Mouse (Mus musculus) neural tube, embryonic 14.5 days (tissue): Measurements from ENCODE around the gene Spg21. TPM values are rescaled to one million over a fixed set of nuclear protein-coding genes. Genes with fewer than 3 reads are reported as not detected.
A peak's percentile ranks its signal among the peaks of the same experiment; 100 is the strongest.

ENCODE experiments used
- ATAC-seq: fragments of 200-750 bp; cut with Nextera tagmentation; 2 replicates; pipeline ENCODE4 v1.8.0; 2017; ENCODE audit warnings: low read depth, mild to moderate bottlenecking, moderate TSS enrichment, moderate library complexity
- H3K27ac ChIP-seq: fragments of 300-500 bp; sonication (generic); 2 replicates; pipeline ENCODE4 v1.5.1; 2014; ENCODE audit warnings: low read depth, mild to moderate bottlenecking, control low read depth, low read length, moderate library complexity, mixed read lengths
- H3K27me3 ChIP-seq: fragments of 300-500 bp; sonication (generic); 2 replicates; pipeline ENCODE4 v1.6.1; 2014; ENCODE audit warnings: low read length; ENCODE audit not compliant: control insufficient read depth, insufficient read depth
- H3K36me3 ChIP-seq: fragments of 300-500 bp; sonication (generic); 2 replicates; pipeline ENCODE4 v1.6.1; 2014; ENCODE audit warnings: low read length, mixed read lengths; ENCODE audit not compliant: control insufficient read depth, insufficient read depth
- H3K4me1 ChIP-seq: fragments of 300-500 bp; sonication (generic); 2 replicates; pipeline ENCODE4 v1.6.1; 2014; ENCODE audit warnings: low read length; ENCODE audit not compliant: control insufficient read depth, insufficient read depth
- H3K4me2 ChIP-seq: fragments of 300-500 bp; sonication (generic); 2 replicates; pipeline ENCODE4 v1.6.1; 2014; ENCODE audit warnings: mild to moderate bottlenecking, low read depth, low read length, control low read depth
- H3K4me3 ChIP-seq: fragments of 300-500 bp; sonication (generic); 2 replicates; pipeline ENCODE4 v1.5.1; 2014; ENCODE audit warnings: low read depth, low read length, control low read depth, mixed read lengths
- H3K9ac ChIP-seq: fragments of 300-500 bp; sonication (generic); replicated peaks from 2 replicates; pipeline ENCODE4 v1.6.1; 2014; ENCODE audit warnings: low read depth, mild to moderate bottlenecking, control low read depth, low read length, mixed read lengths
- H3K9me3 ChIP-seq: fragments of 300-500 bp; sonication (generic); 2 replicates; pipeline ENCODE4 v1.6.1; 2016; ENCODE audit warnings: low read length; ENCODE audit not compliant: control insufficient read depth
- WGBS: fragments of 180-500 bp; shearing (Covaris S2); extraction: QIAGEN DNeasy Blood & Tissue Kit; methylation state at CpG from one replicate; pipeline ENCODE4 v1.1.7; 2014; 5-methylcytosine and 5-hydroxymethylcytosine counted together
- polyA plus RNA-seq: library from polyadenylated mRNA; unstranded; fragments of >200 nt; fragmentation: Nextera tagmentation; extraction: Ambion mirVana; gene quantifications from 2 replicates; pipeline ENCODE4 v1.2.1, GENCODE M21; 2014

Spg21 gene
- polyA plus RNA-seq, 1 experiment from 2014 or later: 131 TPM

DNA sequence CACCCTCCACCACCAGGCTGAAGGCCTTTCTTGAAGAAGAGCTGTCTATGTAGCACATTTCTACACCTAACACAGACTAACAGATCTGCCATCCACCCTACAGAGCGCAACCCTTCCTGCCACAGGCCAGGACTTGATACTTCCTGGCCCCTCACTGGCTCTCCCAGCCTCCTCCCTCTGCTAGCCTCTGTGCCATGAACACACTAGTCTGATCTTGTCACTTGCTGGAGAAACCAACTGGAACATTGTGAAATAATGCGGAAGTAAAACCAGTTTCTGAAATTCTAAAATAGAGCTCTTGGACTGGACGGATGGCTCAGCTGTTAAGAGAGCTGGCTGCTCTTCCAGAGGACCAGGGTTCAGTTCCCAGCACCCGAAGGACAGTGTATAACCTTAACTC lies 32.1 kb downstream of the Spg21 start:
- 95% methylated on average over 4 of the region's 4 CpGs for WGBS
- no peak for ATAC-seq
- Histone ChIP-seq H3K9me3 (no peaks in the 10 kb centered on the region), H3K36me3 (no peaks in the 10 kb centered on the region), H3K9ac (no peak overlapping the region), H3K4me1 (no peaks in the 10 kb centered on the region), H3K27ac (no peak overlapping the region), H3K4me2 (no peak overlapping the region), H3K4me3 (no peak overlapping the region), H3K27me3 (no peaks in the 10 kb centered on the region)

DNA sequence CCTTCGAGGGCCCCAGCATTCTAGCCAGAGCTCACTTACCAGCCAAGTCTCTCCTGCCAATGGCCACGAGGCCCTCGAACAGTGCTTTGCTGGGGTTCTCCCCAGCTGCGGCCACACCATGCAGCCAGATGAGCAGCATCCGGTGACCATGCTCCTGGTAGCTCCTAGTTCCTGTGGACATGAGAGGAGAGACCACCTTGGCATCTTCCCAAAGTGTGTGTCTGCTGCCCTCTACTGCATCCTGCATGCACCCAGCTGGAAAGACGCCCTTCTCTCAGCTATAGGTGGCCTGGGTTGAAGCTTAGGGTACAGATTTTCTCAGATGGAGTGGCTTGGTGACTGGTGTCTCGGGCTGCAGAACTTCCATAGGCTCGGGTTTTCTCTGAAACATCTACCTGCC lies 41.4 kb downstream of the Spg21 start:
- H3K36me3 ChIP-seq: no peaks in the 10 kb centered on the region
- H3K4me1 ChIP-seq: no peaks in the 10 kb centered on the region
- H3K4me2 ChIP-seq: no peak overlapping the region
- no peak for ATAC-seq
- H3K27me3 ChIP-seq: no peaks in the 10 kb centered on the region
- WGBS: 67% methylated on average over 8 of the region's 8 CpGs
- no peak overlapping the region for H3K9ac ChIP-seq
- H3K4me3 ChIP-seq: no peak overlapping the region
- H3K9me3 ChIP-seq: no peaks in the 10 kb centered on the region
- no peak overlapping the region for H3K27ac ChIP-seq

DNA sequence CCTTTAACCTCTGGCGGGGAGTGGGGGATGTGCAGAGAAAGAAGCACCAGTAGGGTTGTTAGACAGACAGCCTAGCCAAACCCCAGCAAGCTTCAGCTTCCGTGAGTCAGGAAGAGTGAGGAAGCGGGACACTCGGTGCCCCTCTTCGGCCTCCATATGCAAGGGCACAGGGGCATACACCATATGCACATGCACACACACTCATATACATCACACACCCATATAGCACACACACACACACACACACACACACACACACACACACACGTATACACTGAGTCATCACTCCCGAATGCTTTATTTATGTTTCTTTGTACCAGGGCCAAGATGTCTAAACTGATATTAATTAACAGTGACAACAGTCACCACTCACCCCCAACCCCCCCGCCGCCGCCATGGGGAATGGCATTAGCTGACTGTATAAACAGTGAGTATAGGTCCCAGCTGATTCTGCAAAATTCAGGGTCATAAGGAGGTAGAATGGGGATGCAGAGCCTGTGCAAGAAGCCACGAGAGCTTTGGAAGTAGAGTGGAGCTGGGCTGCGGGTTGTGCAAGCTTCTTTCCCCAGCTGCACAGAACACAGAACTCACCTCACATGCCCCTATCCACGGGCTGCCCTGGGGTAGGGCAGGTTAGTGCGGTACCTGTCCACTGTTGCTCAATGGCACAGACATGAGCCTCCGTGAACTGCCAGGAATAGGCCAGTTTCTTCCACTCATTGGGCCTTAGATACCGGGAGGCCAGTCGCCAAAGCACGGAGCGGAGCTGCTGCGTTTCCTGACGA lies 42.2 kb downstream of the Spg21 start:
- Histone ChIP-seq H3K27ac (no peak overlapping the region), H3K36me3 (no peaks in the 10 kb centered on the region), H3K27me3 (no peaks in the 10 kb centered on the region), H3K4me2 (no peak overlapping the region), H3K4me1 (no peaks in the 10 kb centered on the region), H3K4me3 (no peak overlapping the region), H3K9me3 (no peaks in the 10 kb centered on the region), H3K9ac (no peak overlapping the region)
- 89% methylated on average over 21 of the region's 21 CpGs for WGBS
- no peak for ATAC-seq

DNA sequence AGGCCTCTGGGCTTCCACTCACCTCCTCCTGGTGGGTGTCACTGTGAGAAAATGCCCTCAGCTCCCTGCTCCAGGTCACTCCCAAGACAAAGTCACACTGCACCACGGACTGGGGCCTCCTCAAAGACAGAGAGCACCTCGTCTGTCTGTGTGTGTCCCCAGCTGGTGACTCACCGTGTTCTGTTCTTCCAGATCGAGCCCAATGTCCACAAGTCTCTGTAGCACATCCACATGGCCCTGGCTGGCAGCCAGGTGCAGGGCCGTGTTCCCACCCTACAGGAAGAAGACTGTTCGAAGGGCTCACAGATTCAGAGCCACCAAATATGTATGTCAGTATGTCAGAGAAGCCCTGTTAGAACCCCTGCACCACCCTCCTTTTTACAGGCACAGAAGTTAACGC lies 47.7 kb downstream of the Spg21 start:
- Histone ChIP-seq H3K4me3 (no peak overlapping the region), H3K27me3 (no peaks in the 10 kb centered on the region), H3K36me3 (no peaks in the 10 kb centered on the region), H3K4me2 (no peak overlapping the region), H3K9ac (no peak overlapping the region), H3K4me1 (no peaks in the 10 kb centered on the region), H3K27ac (no peak overlapping the region), H3K9me3 (no peaks in the 10 kb centered on the region)
- ATAC-seq: no peak
- WGBS: 74% methylated on average over 7 of the region's 7 CpGs

DNA sequence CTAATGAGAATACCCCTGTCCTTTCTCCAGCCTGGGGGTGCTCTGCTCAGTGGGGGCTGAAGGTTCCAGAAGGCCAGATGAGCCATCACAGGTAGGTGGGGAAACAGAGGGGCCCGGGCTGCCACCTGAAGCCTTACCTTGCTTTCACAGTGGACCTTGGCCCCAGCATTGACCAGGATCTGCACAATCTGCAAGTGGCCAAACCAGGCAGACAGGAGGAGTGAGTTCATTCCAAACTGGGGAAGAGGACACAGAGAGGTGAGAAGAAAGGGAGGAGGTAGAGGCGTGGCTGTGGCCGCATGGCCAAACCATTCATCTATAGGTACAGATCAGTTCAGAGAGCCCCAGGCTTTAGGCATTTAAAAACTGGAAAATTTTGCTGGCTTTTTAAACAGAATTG lies 51.8 kb downstream of the Spg21 start:
- Histone ChIP-seq H3K27me3 (no peaks in the 10 kb centered on the region), H3K36me3 (no peaks in the 10 kb centered on the region), H3K9ac (no peak overlapping the region), H3K9me3 (no peaks in the 10 kb centered on the region), H3K4me3 (no peak overlapping the region), H3K4me1 (no peaks in the 10 kb centered on the region), H3K4me2 (no peak overlapping the region), H3K27ac (no peak overlapping the region)
- 91% methylated on average over 3 of the region's 3 CpGs for WGBS
- ATAC-seq: no peak

DNA sequence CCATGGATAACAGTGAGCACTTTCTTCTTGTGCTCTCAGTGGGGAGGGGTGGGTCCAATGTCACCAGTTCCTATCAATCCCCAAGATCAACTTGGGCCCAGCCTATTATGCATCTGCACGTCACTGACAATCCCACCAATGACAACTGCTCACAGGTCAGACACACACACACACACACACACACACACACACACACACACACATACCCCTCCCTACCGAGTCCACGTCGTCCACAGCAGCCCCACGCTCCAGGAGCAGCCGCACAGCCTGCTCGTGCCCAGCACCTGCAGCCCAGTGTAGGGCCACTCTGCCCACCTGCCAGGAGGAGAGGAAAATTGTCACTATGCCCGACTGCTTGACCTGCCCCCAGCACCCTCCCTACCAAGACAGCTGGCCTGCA lies 53.7 kb downstream of the Spg21 start:
- Histone ChIP-seq H3K4me3 (no peak overlapping the region), H3K9ac (no peak overlapping the region), H3K4me2 (no peak overlapping the region), H3K36me3 (no peaks in the 10 kb centered on the region), H3K27ac (no peak overlapping the region), H3K4me1 (no peaks in the 10 kb centered on the region), H3K9me3 (no peaks in the 10 kb centered on the region), H3K27me3 (no peaks in the 10 kb centered on the region)
- WGBS: 70% methylated on average over 8 of the region's 8 CpGs
- ATAC-seq: 0 out of 2 replicates have a peak, but pooled peaks have one; percentile 17

DNA sequence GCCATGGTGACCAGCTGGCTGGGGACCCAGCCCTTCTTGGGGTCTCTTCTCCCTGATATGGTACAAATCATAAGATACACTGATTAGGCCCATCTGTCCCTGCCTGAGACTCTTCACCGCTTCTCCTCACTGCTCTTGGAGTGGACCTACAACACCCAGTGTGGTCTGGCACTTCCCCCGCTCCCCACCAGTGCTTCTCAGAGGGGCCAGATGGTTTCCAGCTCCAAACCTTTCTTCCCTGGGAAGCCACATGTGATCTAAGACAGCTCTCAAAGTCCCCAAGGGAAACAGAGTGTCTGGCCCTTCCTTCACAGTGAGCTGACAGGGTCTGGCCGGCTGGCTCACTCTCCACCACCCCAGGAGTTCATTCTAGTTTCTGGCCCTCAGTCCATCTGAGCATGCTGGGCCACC lies 54.1 kb downstream of the Spg21 start:
- no peaks in the 10 kb centered on the region for H3K36me3 ChIP-seq
- H3K27ac ChIP-seq: no peak overlapping the region
- H3K9me3 ChIP-seq: no peaks in the 10 kb centered on the region
- no peaks in the 10 kb centered on the region for H3K4me1 ChIP-seq
- no peaks in the 10 kb centered on the region for H3K27me3 ChIP-seq
- no peak overlapping the region for H3K4me2 ChIP-seq
- H3K9ac ChIP-seq: no peak overlapping the region
- 61% methylated on average over 3 of the region's 3 CpGs for WGBS
- H3K4me3 ChIP-seq: no peak overlapping the region
- no peak for ATAC-seq

DNA sequence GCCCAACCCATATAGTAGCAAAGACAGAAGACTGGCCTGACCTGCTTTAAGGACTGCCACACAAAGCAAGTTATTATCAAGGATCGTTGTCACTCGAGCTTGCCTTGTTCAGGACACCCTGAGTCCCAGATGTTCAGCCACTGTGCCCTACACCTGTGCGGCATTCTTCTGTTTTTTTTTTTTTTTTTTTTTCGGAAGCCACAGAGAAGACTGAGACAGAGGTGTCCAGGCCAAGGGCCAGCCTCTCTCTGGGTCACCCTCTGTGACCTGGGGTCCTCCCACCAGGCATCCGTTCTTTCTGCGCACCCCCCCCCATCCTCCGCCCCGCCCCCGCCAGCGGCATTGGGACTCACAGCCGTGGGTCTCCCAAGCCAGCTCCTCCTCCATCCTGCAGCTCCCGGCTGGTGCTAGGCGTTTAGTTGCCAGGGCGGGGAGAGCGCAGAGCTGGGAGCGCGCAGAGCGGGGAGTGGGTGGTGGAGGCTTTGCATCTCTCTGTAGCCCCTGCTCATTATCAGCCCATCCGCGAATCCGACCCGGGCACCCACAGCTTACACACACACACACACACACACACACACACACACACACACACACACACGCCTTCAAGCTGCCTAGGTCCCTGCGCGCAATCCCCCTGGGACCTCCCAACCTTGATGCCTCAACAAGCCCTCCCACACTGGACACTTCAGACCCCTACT lies 59.2 kb downstream of the Spg21 start, which contains the start of gene Ankdd1a:
Gene Ankdd1a (minus strand): TSS at position 387 of the 698 bp plus-strand sequence.
- peak within 1 kb of the TSS; percentile 29 for H3K4me3 ChIP-seq
- H3K9me3 ChIP-seq: no peaks in the 10 kb centered on the region
- no peaks in the 10 kb centered on the region for H3K36me3 ChIP-seq
- ATAC-seq: peak; percentile 89
- H3K27me3 ChIP-seq: no peaks in the 10 kb centered on the region
- 5% methylated on average over 25 of the region's 25 CpGs for whole genome bisulfite sequencing
- peak within 1 kb of the TSS; percentile 61 for H3K4me2 ChIP-seq
- peak within 1 kb of the TSS; percentile 74 for H3K27ac ChIP-seq
- H3K9ac ChIP-seq: peak within 1 kb of the TSS; percentile 54
- H3K4me1 ChIP-seq: no peaks in the 10 kb centered on the region

DNA sequence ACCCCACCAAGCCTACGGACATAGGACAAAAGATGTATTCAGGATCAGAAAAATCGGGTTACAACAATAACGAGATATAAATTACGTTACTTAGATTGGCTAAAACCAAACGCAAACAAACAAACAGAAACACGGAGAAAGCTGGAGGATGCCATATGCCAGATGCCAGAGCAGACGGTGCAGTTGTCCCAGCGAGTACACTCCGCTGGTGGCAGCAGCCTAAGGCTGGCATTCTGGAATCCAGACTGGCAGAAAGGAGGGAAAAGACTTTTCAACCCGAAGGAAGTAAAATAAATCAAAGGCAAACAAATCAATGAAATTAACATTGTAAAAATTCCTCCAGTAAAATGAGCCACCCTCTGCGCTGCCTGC lies 59.7 kb downstream of the Spg21 start:
- H3K27ac ChIP-seq: peak overlapping the region; percentile 74
- H3K4me2 ChIP-seq: peak overlapping the region; percentile 61
- WGBS: 10% methylated on average over 11 of the region's 11 CpGs
- peak overlapping the region; percentile 29 for H3K4me3 ChIP-seq
- no peaks in the 10 kb centered on the region for H3K9me3 ChIP-seq
- peak; percentile 66; the same call in 1 of the 2 replicates for ATAC-seq
- H3K4me1 ChIP-seq: no peaks in the 10 kb centered on the region
- H3K9ac ChIP-seq: peak overlapping the region; percentile 54; the same call in 1 of the 2 replicates
- no peaks in the 10 kb centered on the region for H3K27me3 ChIP-seq
- no peaks in the 10 kb centered on the region for H3K36me3 ChIP-seq
